Mouse (Mus musculus) heart, embryonic 15.5 days (tissue): ENCODE data around the gene Gpx6. TPM values are rescaled to one million over a fixed set of nuclear protein-coding genes. Genes with fewer than 3 reads are reported as not detected.

ENCODE experiments used
- ATAC-seq: fragments of 200-750 bp; cut with Nextera tagmentation; replicated peaks from 2 replicates; pipeline ENCODE4 v1.8.0; 2017; ENCODE audit warnings: low read depth, moderate TSS enrichment; ENCODE audit not compliant: insufficient number of reproducible peaks, insufficient read depth, low FRiP score
- H3K27ac ChIP-seq: fragments of 300-500 bp; sonication (generic); 2 replicates; pipeline ENCODE4 v1.5.1; 2015; ENCODE audit warnings: mild to moderate bottlenecking, inconsistent platforms
- H3K27me3 ChIP-seq: fragments of 300-500 bp; sonication (generic); 2 replicates; pipeline ENCODE4 v1.6.1; 2015; ENCODE audit warnings: inconsistent platforms
- H3K36me3 ChIP-seq: fragments of 300-500 bp; sonication (generic); 2 replicates; pipeline ENCODE4 v1.6.1; 2015; ENCODE audit warnings: mild to moderate bottlenecking, inconsistent platforms
- H3K4me1 ChIP-seq: fragments of 300-500 bp; sonication (generic); replicated peaks from 2 replicates; pipeline ENCODE4 v1.6.1; 2015; ENCODE audit warnings: inconsistent platforms
- H3K4me2 ChIP-seq: fragments of 300-500 bp; sonication (generic); 2 replicates; pipeline ENCODE4 v1.6.1; 2015; ENCODE audit warnings: inconsistent platforms, mild to moderate bottlenecking, moderate library complexity
- H3K4me3 ChIP-seq: fragments of 300-500 bp; sonication (generic); 2 replicates; pipeline ENCODE4 v1.5.1; 2015; ENCODE audit warnings: mild to moderate bottlenecking, inconsistent platforms
- H3K9ac ChIP-seq: fragments of 300-500 bp; sonication (generic); 2 replicates; pipeline ENCODE4 v1.6.1; 2015; ENCODE audit warnings: mild to moderate bottlenecking, inconsistent platforms
- H3K9me3 ChIP-seq: fragments of 300-500 bp; sonication (generic); replicated peaks from 2 replicates; pipeline ENCODE4 v1.6.1; 2016; ENCODE audit warnings: inconsistent platforms
- WGBS: fragments of 180-500 bp; shearing (Covaris S2); methylation state at CpG from one replicate; pipeline ENCODE4 v1.1.7; 2015; ENCODE audit warnings: mixed read lengths; 5-methylcytosine and 5-hydroxymethylcytosine counted together
- polyA plus RNA-seq: library from polyadenylated mRNA; unstranded; fragments of >200 nt; fragmentation: Nextera tagmentation; extraction: Ambion mirVana; gene quantifications from 2 replicates; pipeline ENCODE4 v1.2.1, GENCODE M21; 2015

Gpx6 gene
- polyA plus RNA-seq, 1 experiment from 2014 or later = not detected

DNA sequence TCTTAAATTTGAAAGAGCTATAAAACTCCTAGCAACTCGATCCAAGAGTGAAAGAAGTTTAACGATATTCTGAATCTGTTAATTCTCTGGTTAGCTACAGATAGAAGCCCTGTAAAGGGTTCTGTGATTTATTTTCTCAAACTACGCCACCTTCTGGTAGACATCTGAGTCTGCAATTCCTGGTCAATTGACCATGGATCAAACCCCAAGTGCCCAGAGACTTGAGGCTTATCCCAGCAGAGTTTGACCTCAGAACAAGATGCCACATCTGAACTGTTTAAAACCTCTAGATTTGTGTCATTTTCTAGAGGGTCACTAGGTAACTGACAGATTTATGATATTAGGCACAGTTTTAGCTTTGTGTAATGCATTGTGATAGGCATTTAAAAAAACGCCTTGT lies 14.3 kb downstream of the Gpx6 start:
- Histone ChIP-seq H3K9ac (no peak overlapping the region), H3K4me3 (peak overlapping the region; percentile 48), H3K4me1 (peaks cover 5% of the 10 kb centered on the region), H3K9me3 (no peaks in the 10 kb centered on the region), H3K4me2 (peak overlapping the region; percentile 73), H3K36me3 (no peaks in the 10 kb centered on the region), H3K27me3 (no peaks in the 10 kb centered on the region), H3K27ac (no peak overlapping the region)
- 7% methylated on average over 4 of the region's 4 CpGs for WGBS
- no peak for ATAC-seq

GRCm38 (mm10) chr13:21326657-21327211 lies 14.8 kb downstream of the Gpx6 start:
- Histone ChIP-seq H3K27ac (no peak overlapping the region), H3K36me3 (no peaks in the 10 kb centered on the region), H3K4me1 (peaks cover 5% of the 10 kb centered on the region), H3K4me3 (peak overlapping the region; percentile 48), H3K4me2 (peak overlapping the region; percentile 73), H3K9ac (peak overlapping the region; percentile 13; the same call in 1 of the 2 replicates), H3K9me3 (no peaks in the 10 kb centered on the region), H3K27me3 (no peaks in the 10 kb centered on the region)
- under 1% methylated on average over 24 of the region's 24 CpGs for WGBS
- ATAC-seq = no peak

DNA sequence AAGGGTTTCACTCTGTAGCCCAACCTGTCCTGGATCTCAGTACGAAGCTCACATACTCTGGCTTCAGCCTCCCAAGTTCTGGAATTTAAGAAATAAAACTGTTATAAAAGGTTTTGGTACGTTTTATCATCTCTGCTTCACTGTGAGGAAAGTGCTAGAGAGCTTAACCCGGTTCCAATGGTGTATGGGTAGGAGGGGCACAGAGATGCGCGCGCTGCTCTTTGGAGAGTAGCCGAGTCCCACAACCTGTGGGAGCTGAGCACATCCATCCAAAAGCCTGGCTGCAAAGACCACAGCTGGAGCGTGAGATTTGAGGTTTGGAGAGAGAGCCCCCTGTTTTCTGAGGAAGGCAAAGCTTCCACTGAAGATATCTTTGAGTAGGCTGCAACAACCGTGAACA lies 15.5 kb downstream of the Gpx6 start:
- peak overlapping the region; percentile 48 for H3K4me3 ChIP-seq
- peaks cover 5% of the 10 kb centered on the region for H3K4me1 ChIP-seq
- no peaks in the 10 kb centered on the region for H3K9me3 ChIP-seq
- WGBS = under 1% methylated on average over 9 of the region's 9 CpGs
- no peak overlapping the region for H3K27ac ChIP-seq
- no peaks in the 10 kb centered on the region for H3K27me3 ChIP-seq
- peak overlapping the region; percentile 73 for H3K4me2 ChIP-seq
- peak overlapping the region; percentile 26; the same call in 1 of the 2 replicates for H3K9ac ChIP-seq
- no peak for ATAC-seq
- H3K36me3 ChIP-seq = no peaks in the 10 kb centered on the region

DNA sequence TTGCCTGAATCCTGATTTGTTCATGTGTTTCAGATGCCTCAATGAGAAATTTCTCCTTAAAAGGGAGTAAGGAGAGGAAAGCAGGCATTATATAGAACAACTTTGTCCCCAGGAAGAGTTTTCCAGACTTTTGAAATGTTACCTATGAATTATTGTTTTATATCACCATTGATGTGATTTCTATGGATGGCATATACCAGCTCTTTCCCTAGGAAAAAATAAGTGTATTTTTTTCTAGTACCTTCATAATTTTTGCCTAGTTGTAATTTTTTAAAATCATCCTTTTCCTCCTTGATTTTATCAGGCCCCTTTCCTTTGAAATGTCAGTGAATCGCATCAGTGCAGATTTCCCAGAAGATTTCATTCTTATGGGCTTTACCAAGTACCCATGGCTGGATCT lies 34.7 kb downstream of the Gpx6 start, which contains the start of gene Olfr1367:
TSS of gene Olfr1367 (plus strand) at position 301 of the 400 bp plus-strand sequence.
- Histone ChIP-seq H3K27ac (no peak within 1 kb of the TSS), H3K9me3 (no peaks in the 10 kb centered on the region), H3K27me3 (no peaks in the 10 kb centered on the region), H3K9ac (no peak within 1 kb of the TSS), H3K36me3 (no peaks in the 10 kb centered on the region), H3K4me1 (no peaks in the 10 kb centered on the region), H3K4me3 (no peak within 1 kb of the TSS), H3K4me2 (no peak within 1 kb of the TSS)
- WGBS = 78% methylated on average over 1 of the region's 1 CpGs
- ATAC-seq = no peak

DNA sequence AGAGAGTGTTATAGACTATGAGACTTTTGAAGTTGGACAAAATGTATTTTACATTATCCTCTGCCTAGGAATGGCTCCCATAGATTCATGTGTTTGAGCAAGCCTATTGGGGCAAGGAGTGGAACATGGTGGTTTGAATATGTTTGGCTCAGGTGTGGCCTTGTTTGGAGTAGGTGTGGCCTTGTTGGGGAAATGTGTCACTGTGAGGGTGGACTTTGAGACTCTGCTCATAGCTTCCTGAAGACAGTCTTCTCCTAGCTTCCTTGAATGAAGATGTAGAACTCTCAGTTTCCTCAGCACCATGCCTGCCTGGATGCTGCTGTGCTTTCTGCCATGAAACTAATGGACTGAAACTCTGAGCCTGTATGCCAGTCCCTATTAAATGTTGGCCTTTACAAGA lies 38.7 kb downstream of the Gpx6 start:
- Histone ChIP-seq H3K4me3 (no peak overlapping the region), H3K4me1 (no peaks in the 10 kb centered on the region), H3K9ac (no peak overlapping the region), H3K9me3 (no peaks in the 10 kb centered on the region), H3K27me3 (no peaks in the 10 kb centered on the region), H3K27ac (no peak overlapping the region), H3K36me3 (no peaks in the 10 kb centered on the region), H3K4me2 (no peak overlapping the region)
- no peak for ATAC-seq

DNA sequence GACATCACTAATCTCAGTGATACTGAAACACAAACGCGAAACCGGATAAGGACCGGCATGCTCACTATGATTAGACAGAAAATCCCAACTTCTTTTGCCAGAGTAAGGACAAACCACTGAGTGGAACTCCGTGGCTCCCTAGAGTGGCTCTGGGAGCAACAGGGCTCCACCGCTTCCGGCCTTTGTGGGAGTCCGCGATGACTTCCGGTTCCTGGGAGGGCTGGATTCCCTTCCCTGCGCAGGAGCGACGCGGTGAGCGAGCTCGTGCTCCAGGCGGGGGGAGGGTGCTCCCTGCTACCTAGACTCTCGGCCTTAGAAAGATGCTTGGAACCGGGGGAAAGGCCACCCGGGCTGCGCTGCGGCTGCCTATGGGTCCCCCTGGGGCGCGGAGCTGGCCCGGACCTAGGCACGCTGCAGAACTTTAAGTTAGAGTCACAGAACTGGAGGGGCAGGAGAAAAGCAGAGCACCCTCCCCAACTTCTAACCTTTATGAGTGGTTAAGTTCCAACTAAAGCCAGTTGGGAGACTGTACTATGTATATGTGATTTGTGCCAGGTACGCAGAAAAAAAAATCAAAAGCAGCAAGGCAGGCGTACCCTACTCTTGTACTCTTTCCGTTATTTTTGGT lies 50.8 kb downstream of the Gpx6 start, which contains the start of gene Zscan12:
TSS of gene Zscan12 (plus strand) at position 200 of the 628 bp plus-strand sequence.
- peak; percentile 97 for ATAC-seq
- Histone ChIP-seq H3K9me3 (no peaks in the 10 kb centered on the region), H3K4me1 (peaks cover 16% of the 10 kb centered on the region), H3K27me3 (no peaks in the 10 kb centered on the region), H3K27ac (peak within 1 kb of the TSS; percentile 82), H3K9ac (peak within 1 kb of the TSS; percentile 84), H3K4me3 (peak within 1 kb of the TSS; percentile 74), H3K36me3 (no peaks in the 10 kb centered on the region; the same call in 1 of the 2 replicates), H3K4me2 (peak within 1 kb of the TSS; percentile 71)
- WGBS = under 1% methylated on average over 29 of the region's 29 CpGs

- Histone ChIP-seq H3K4me3 (peak overlapping the region; percentile 74), H3K27ac (no peak overlapping the region), H3K9me3 (no peaks in the 10 kb centered on the region), H3K27me3 (no peaks in the 10 kb centered on the region), H3K9ac (peak overlapping the region; percentile 84), H3K36me3 (peaks cover 4% of the 10 kb centered on the region), H3K4me2 (peak overlapping the region; percentile 71), H3K4me1 (peaks cover 16% of the 10 kb centered on the region)
- 50% methylated on average over 12 of the region's 12 CpGs for WGBS
- no peak for ATAC-seq
Observed at GRCm38 (mm10) chr13:21363719-21364118, 51.8 kb downstream of the Gpx6 start.

DNA sequence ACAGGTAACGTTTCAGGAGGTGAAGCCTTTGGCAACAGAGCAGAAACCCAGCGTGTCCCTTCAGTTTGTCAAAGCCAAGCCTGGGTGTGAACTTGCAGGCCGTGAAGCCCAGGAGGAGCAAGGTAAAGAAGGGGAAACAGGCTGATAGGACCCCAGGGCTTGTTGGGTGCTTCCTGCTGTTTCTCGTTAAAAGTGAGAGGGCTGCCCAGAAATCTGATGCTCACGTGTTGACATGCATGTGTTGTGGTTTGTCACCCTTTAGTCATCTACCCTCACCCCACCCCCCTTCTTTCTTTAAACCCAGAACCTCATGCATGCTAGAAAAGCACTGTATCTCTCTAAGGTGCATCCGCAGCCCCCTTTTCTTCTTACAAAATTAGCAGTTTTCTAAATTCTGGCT lies 54.7 kb downstream of the Gpx6 start:
- peaks cover 28% of the 10 kb centered on the region for H3K36me3 ChIP-seq
- no peak overlapping the region for H3K9ac ChIP-seq
- H3K27ac ChIP-seq = no peak overlapping the region
- ATAC-seq = no peak
- 46% methylated on average over 6 of the region's 6 CpGs for WGBS
- no peaks in the 10 kb centered on the region for H3K27me3 ChIP-seq
- peaks cover 16% of the 10 kb centered on the region for H3K4me1 ChIP-seq
- H3K9me3 ChIP-seq = no peaks in the 10 kb centered on the region
- H3K4me3 ChIP-seq = no peak overlapping the region
- no peak overlapping the region for H3K4me2 ChIP-seq

Other genes with a start within 250 kb of the Gpx6 start
- not detected in 2 replicates for gene Olfr1370, start 237.2 kb upstream of the Gpx6 start, polyA plus RNA-seq
- 0.04 TPM in 1 of 2 replicates, not detected in the other for gene Olfr1369-ps1, start 200.6 kb upstream of the Gpx6 start, polyA plus RNA-seq
- not detected in 2 replicates for gene Olfr263, start 182.5 kb upstream of the Gpx6 start, polyA plus RNA-seq
- gene Olfr1368, start 166.3 kb upstream of the Gpx6 start, polyA plus RNA-seq = not detected in 2 replicates
- 61.4 and 84.7 TPM in 2 replicates for gene Trim27, start 132.7 kb upstream of the Gpx6 start, polyA plus RNA-seq
- gene Gpx5, start 19.4 kb upstream of the Gpx6 start, polyA plus RNA-seq = not detected in 2 replicates
- not detected in 2 replicates for gene Olfr1367, start 34.8 kb downstream of the Gpx6 start, polyA plus RNA-seq
- 6.5 and 8.7 TPM in 2 replicates for gene Zscan12, start 50.7 kb downstream of the Gpx6 start, polyA plus RNA-seq
- 65.7 and 71.5 TPM in 2 replicates for gene Zkscan3, start 90.6 kb downstream of the Gpx6 start, polyA plus RNA-seq
- gene Pgbd1, start 128.9 kb downstream of the Gpx6 start, polyA plus RNA-seq = 2.9 and 3.3 TPM in 2 replicates
- gene Zscan26, start 141.6 kb downstream of the Gpx6 start, polyA plus RNA-seq = 26.6 and 27.0 TPM in 2 replicates
- 1.4 and 1.5 TPM in 2 replicates for gene Nkapl, start 156.4 kb downstream of the Gpx6 start, polyA plus RNA-seq
- 1.4 and 2.2 TPM in 2 replicates for gene Zkscan4, start 166.8 kb downstream of the Gpx6 start, polyA plus RNA-seq
- gene Gm10065, start 167.3 kb downstream of the Gpx6 start, polyA plus RNA-seq = not detected in 2 replicates
- gene AK157302, start 183.1 kb downstream of the Gpx6 start, polyA plus RNA-seq = 0.71 and 0.76 TPM in 2 replicates
- gene Gm11273, start 189.3 kb downstream of the Gpx6 start, polyA plus RNA-seq = 15.7 and 17.9 TPM in 2 replicates
- 3.5 and 4.0 TPM in 2 replicates for gene Zkscan8, start 219.0 kb downstream of the Gpx6 start, polyA plus RNA-seq
- gene Olfr1366, start 230.7 kb downstream of the Gpx6 start, polyA plus RNA-seq = 0.10 TPM in 1 of 2 replicates, not detected in the other
- not detected in 2 replicates for gene Olfr1535, start 247.8 kb downstream of the Gpx6 start, polyA plus RNA-seq